Mouse (Mus musculus): ENCODE measurements around the gene 7420426K07Rik.

- TF ChIP-seq POLR2AphosphoS2 (IDR thresholded peaks at IDR 0.05; ENCODE audit: low read depth, low read length) (no peak), CTCF (conservative IDR thresholded peaks at IDR 0.05 in 1 of 2, IDR thresholded peaks at IDR 0.05 in 1 of 2; ENCODE audit: low read depth in 2 of 2, low read length in 2 of 2) (no peak), POLR2A (IDR thresholded peaks at IDR 0.05; ENCODE audit: low read depth, low read length) (no peak), MYC (IDR thresholded peaks at IDR 0.05; ENCODE audit: low read depth, low read length) (no peak), USF1 (IDR thresholded peaks at IDR 0.05; ENCODE audit: low read depth, low read length) (no peak), JUND (conservative IDR thresholded peaks at IDR 0.05; ENCODE audit: low read depth, low read length) (no peak), ZC3H11A (IDR thresholded peaks at IDR 0.05; ENCODE audit: low read depth, low read length) (no peak)
Observed at GRCm38 (mm10) chr9:98935190-98935909, 32.4 kb downstream of the 7420426K07Rik start.

Measured in CH12.LX (cell line).